Mouse (Mus musculus): ENCODE results near the gene Itgad. TPM values are rescaled to one million over a fixed set of nuclear protein-coding genes. Genes with fewer than 3 reads are reported as not detected.
"Not testable (repeated sequence)": the region's sequence is repeated elsewhere in the genome, so short reads cannot be mapped to it uniquely, and the experiment has no call there.

Itgad gene
- polyA plus RNA-seq, 1 experiment = 6.9 TPM

DNA sequence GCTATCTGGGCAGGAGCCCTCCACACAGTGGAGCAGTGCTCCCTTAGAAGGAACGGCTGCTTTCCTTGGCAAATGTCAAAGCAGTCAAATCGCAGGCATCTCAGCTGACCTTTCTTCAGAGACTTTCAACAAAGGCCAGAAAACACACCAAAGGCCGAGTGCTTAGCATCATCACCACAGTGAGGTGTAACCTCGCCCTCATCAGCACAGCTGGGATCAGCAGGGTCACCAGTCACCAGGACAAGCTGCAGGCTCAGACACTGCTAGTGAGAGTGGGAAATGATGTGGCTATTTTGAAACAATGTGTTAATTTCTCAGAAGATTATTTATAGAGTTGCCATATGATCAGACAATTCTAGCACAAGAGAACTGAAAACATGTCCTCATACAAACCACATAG lies 17.2 kb upstream of the Itgad start:
- DNase-seq = no peak
- no peak overlapping the region for H3K4me3 ChIP-seq (ENCODE audit: control insufficient read depth, insufficient read depth, low read length)
- H3K4me1 ChIP-seq (replicated peaks; ENCODE audit: control insufficient read depth, insufficient read depth, low read length) = peaks cover 17% of the 10 kb centered on the region
- H3K36me3 ChIP-seq (ENCODE audit: control insufficient read depth, insufficient read depth, low read length) = no peaks in the 10 kb centered on the region
- 68% methylated on average over 4 of the region's 4 CpGs for whole genome bisulfite sequencing
- H3K27me3 ChIP-seq (ENCODE audit: control insufficient read depth, insufficient read depth, low read length) = no peaks in the 10 kb centered on the region
- H3K27ac ChIP-seq (ENCODE audit: control insufficient read depth, insufficient read depth, low read length) = no peak overlapping the region
- no peak for TF ChIP-seq CTCF (IDR thresholded peaks at IDR 0.05; ENCODE audit: borderline replicate concordance, control insufficient read depth, extremely low read depth, insufficient read depth, low read length, poor library complexity)
- TF ChIP-seq POLR2A (IDR thresholded peaks at IDR 0.05; ENCODE audit: control insufficient read depth, extremely low read depth, insufficient read depth, low read length, poor library complexity) = no peak

DNA sequence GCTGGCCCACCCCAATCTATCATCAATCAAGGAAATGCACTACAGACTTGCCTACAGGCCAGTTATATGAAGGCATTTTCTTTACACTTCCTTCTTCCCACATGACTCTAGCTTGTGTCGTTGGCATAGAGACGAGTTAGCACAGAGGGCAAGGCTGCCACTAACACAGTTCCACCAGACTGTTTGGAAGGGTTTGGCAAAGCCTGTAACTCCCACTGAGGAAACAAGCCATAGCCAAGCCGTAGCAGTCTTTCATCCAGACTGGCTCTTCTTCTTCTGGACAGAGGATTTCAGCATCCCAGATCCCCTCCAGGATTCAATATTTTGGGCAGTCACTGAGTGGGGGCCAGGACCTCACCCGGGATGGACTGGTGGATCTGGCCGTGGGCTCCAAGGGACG lies 14.6 kb upstream of the Itgad start:
- Histone ChIP-seq H3K36me3 (ENCODE audit: control insufficient read depth, insufficient read depth, low read length) (no peaks in the 10 kb centered on the region), H3K4me3 (ENCODE audit: control insufficient read depth, insufficient read depth, low read length) (no peak overlapping the region), H3K27me3 (ENCODE audit: control insufficient read depth, insufficient read depth, low read length) (no peaks in the 10 kb centered on the region), H3K27ac (ENCODE audit: control insufficient read depth, insufficient read depth, low read length) (no peak overlapping the region), H3K4me1 (replicated peaks; ENCODE audit: control insufficient read depth, insufficient read depth, low read length) (no peaks in the 10 kb centered on the region)
- no peak for DNase-seq
- TF ChIP-seq CTCF (IDR thresholded peaks at IDR 0.05; ENCODE audit: borderline replicate concordance, control insufficient read depth, extremely low read depth, insufficient read depth, low read length, poor library complexity) = no peak
- no peak for TF ChIP-seq POLR2A (IDR thresholded peaks at IDR 0.05; ENCODE audit: control insufficient read depth, extremely low read depth, insufficient read depth, low read length, poor library complexity)
- 95% methylated on average over 6 of the region's 6 CpGs for WGBS

DNA sequence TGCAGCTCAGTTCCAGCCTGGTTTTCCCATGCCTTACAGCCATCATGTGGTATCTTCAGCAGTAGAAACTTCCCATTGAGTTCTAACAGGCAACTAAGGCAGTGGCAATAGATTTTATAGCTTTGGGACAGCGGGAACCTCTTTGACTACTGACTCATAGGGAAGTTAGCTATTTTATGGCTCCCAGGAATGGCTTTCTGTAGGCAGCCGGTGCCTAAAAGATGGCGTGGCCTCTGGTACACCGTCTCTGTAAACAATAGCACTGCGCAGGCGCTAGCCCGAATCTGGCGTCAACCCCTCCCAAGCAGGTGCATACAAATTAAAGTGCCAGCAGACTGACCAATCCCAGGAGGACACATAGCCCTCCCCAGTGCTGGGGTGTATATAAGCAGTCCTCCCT lies 3.2 kb upstream of the Itgad start:
- no peak for TF ChIP-seq POLR2A (IDR thresholded peaks at IDR 0.05; ENCODE audit: control insufficient read depth, extremely low read depth, insufficient read depth, low read length, poor library complexity)
- Histone ChIP-seq H3K4me3 (ENCODE audit: control insufficient read depth, insufficient read depth, low read length) (no peak overlapping the region), H3K4me1 (replicated peaks; ENCODE audit: control insufficient read depth, insufficient read depth, low read length) (peaks cover 7% of the 10 kb centered on the region), H3K36me3 (ENCODE audit: control insufficient read depth, insufficient read depth, low read length) (no peaks in the 10 kb centered on the region), H3K27ac (ENCODE audit: control insufficient read depth, insufficient read depth, low read length) (no peak overlapping the region), H3K27me3 (ENCODE audit: control insufficient read depth, insufficient read depth, low read length) (no peaks in the 10 kb centered on the region)
- no peak for DNase-seq
- 98% methylated on average over 8 of the region's 8 CpGs for WGBS

DNA sequence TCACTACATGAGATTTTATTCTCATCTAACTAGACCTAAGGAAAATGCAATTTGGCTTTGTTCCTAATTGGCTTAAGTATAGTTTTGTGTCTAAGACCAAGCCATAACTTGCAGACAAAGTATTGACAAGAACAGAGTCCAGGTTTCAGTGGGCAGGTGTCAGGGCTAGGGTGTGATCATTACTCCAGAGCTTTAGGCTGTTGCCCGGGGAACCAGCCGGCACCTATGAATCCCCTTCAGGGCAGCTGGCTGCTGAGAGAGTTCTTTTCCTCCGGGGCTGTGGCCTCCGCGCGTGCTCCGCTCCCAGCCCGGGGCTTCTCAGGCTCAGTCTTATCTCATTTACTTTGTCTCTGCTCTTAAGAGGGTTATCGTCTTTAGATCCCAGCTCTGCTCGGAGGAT lies 748 bp downstream of the Itgad start:
- Histone ChIP-seq H3K36me3 (ENCODE audit: control insufficient read depth, insufficient read depth, low read length) (no peaks in the 10 kb centered on the region), H3K27me3 (ENCODE audit: control insufficient read depth, insufficient read depth, low read length) (no peaks in the 10 kb centered on the region), H3K4me3 (ENCODE audit: control insufficient read depth, insufficient read depth, low read length) (no peak overlapping the region), H3K4me1 (replicated peaks; ENCODE audit: control insufficient read depth, insufficient read depth, low read length) (peaks cover 13% of the 10 kb centered on the region), H3K27ac (ENCODE audit: control insufficient read depth, insufficient read depth, low read length) (no peak overlapping the region)
- DNase-seq = no peak
- 97% methylated on average over 10 of the region's 10 CpGs for WGBS
- TF ChIP-seq CTCF (IDR thresholded peaks at IDR 0.05; ENCODE audit: borderline replicate concordance, control insufficient read depth, extremely low read depth, insufficient read depth, low read length, poor library complexity) (no peak), POLR2A (IDR thresholded peaks at IDR 0.05; ENCODE audit: control insufficient read depth, extremely low read depth, insufficient read depth, low read length, poor library complexity) (no peak)

DNA sequence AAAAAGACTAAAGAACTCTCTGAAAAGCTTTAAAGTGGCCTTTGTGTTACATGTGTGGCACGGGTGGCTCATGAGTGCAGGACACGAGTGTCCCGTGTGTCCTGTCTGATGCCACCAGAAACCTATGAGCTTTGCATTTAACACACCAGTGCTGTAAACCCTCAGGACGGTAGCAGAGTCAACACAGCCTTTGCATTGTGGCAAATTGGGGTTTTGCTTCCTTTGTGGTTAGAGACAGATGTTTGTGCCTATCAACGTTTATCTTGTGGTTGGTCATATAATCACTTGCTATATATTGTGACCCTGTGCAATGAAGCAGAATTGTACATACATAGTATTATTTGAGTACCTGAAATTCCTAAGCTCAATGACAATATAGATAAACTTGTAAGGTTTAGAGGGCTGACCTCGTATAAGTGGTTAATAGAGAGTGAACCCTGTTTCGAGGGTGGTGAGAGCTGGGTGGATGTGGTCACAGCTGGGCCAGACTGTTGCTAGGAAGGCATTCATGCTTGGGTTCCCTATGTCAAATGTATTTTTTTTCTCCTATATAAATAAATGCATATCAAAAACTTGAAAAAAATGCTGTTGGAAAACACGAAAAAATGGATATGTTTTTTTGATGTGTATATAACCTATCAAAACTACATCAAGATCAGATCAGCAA lies 4.6 kb downstream of the Itgad start:
- Histone ChIP-seq H3K27ac (ENCODE audit: control insufficient read depth, insufficient read depth, low read length) (peak overlapping the region; percentile 73; the same call in 1 of the 2 replicates), H3K4me1 (replicated peaks; ENCODE audit: control insufficient read depth, insufficient read depth, low read length) (peaks cover 11% of the 10 kb centered on the region)
- 5% methylated on average over 8 of the region's 8 CpGs for WGBS
- H3K36me3 ChIP-seq (ENCODE audit: control insufficient read depth, insufficient read depth, low read length); H3K27me3 ChIP-seq (ENCODE audit: control insufficient read depth, insufficient read depth, low read length); DNase-seq; H3K4me3 ChIP-seq (ENCODE audit: control insufficient read depth, insufficient read depth, low read length): not testable (repeated sequence)

DNA sequence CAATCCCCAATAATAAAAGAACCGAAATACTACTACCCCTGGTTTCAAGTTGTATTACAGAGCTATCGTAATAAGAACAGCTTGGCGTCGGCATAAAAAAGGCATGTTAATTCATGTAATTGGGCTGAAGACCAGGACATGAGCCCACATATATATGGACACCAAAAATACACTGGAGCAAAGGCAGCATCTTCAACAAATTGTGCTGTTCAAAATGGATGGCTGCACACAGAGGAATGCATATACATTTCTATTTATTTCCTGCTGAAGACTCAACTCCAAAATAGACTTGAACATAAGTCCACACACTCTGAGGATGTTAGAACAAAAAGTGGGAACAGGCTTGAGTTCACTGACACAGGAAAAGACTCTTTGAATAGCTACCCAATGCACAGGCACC lies 9.8 kb downstream of the Itgad start:
- Histone ChIP-seq H3K36me3 (ENCODE audit: control insufficient read depth, insufficient read depth, low read length) (no peaks in the 10 kb centered on the region), H3K4me1 (replicated peaks; ENCODE audit: control insufficient read depth, insufficient read depth, low read length) (peaks cover 5% of the 10 kb centered on the region), H3K27me3 (ENCODE audit: control insufficient read depth, insufficient read depth, low read length) (no peaks in the 10 kb centered on the region), H3K4me3 (ENCODE audit: control insufficient read depth, insufficient read depth, low read length) (no peak overlapping the region), H3K27ac (ENCODE audit: control insufficient read depth, insufficient read depth, low read length) (no peak overlapping the region)
- TF ChIP-seq CTCF (IDR thresholded peaks at IDR 0.05; ENCODE audit: borderline replicate concordance, control insufficient read depth, extremely low read depth, insufficient read depth, low read length, poor library complexity) (no peak), POLR2A (IDR thresholded peaks at IDR 0.05; ENCODE audit: control insufficient read depth, extremely low read depth, insufficient read depth, low read length, poor library complexity) (no peak)
- DNase-seq = no peak
- WGBS = 99% methylated on average over 4 of the region's 4 CpGs

DNA sequence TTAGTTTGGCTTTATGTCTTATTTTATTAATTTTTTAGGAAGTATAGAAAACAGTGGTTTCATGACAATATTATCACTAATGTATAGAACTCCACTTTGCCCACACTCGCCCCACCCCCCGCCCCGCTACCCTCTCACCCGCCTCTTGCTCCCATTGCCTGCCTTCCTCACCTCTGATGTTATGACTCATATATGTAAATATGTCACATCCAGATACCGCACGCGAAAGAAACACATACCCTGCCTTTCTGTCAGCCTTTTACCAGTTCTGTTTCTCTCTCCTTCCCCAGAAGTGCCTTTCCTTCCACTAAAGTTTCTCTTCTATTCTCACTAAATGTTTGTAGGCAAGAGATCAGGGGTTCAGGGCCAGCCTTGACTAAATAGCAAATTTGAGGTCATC lies 12.2 kb downstream of the Itgad start:
- 98% methylated on average over 7 of the region's 7 CpGs for WGBS
- peaks cover 2% of the 10 kb centered on the region for H3K4me1 ChIP-seq (replicated peaks; ENCODE audit: control insufficient read depth, insufficient read depth, low read length)
- no peaks in the 10 kb centered on the region for H3K36me3 ChIP-seq (ENCODE audit: control insufficient read depth, insufficient read depth, low read length)
- H3K27ac ChIP-seq (ENCODE audit: control insufficient read depth, insufficient read depth, low read length) = no peak overlapping the region
- TF ChIP-seq POLR2A (IDR thresholded peaks at IDR 0.05; ENCODE audit: control insufficient read depth, extremely low read depth, insufficient read depth, low read length, poor library complexity) (no peak), CTCF (IDR thresholded peaks at IDR 0.05; ENCODE audit: borderline replicate concordance, control insufficient read depth, extremely low read depth, insufficient read depth, low read length, poor library complexity) (no peak)
- H3K4me3 ChIP-seq (ENCODE audit: control insufficient read depth, insufficient read depth, low read length) = no peak overlapping the region
- H3K27me3 ChIP-seq (ENCODE audit: control insufficient read depth, insufficient read depth, low read length) = no peaks in the 10 kb centered on the region
- DNase-seq = no peak
